Mouse (Mus musculus) kidney, postnatal 0 days (tissue): ENCODE measurements around the gene Vwa5b2. TPM values are rescaled to one million over a fixed set of nuclear protein-coding genes. Genes with fewer than 3 reads are reported as not detected.

Experiments used
- ATAC-seq: fragments of 200-750 bp; cut with Nextera tagmentation; replicated peaks from 2 replicates; pipeline ENCODE4 v1.8.0; 2017; ENCODE audit warnings: low read depth, moderate number of reproducible peaks, moderate TSS enrichment, moderate library complexity; ENCODE audit not compliant: low FRiP score
- DNase-seq: peaks from one replicate; pipeline ENCODE4 v3.0.0-alpha.2; 2016; ENCODE audit warnings: low spot score
- H3K27ac ChIP-seq: fragments of 300-500 bp; sonication (generic); 2 replicates; pipeline ENCODE4 v1.5.1; 2014; ENCODE audit warnings: mild to moderate bottlenecking
- H3K27me3 ChIP-seq: fragments of 300-500 bp; sonication (generic); 2 replicates; pipeline ENCODE4 v1.6.1; 2014; ENCODE audit warnings: low read length, mixed read lengths; ENCODE audit not compliant: insufficient read depth
- H3K36me3 ChIP-seq: fragments of 300-500 bp; sonication (generic); 2 replicates; pipeline ENCODE4 v1.6.1; 2014; ENCODE audit warnings: low read length, mixed read lengths; ENCODE audit not compliant: insufficient read depth
- H3K4me1 ChIP-seq: fragments of 300-500 bp; sonication (generic); replicated peaks from 2 replicates; pipeline ENCODE4 v1.6.1; 2014; ENCODE audit warnings: antibody characterized with exemption, low read length, mixed read lengths; ENCODE audit not compliant: insufficient read depth
- H3K4me2 ChIP-seq: fragments of 300-500 bp; sonication (generic); 2 replicates; pipeline ENCODE4 v1.6.1; 2014; ENCODE audit warnings: mild to moderate bottlenecking, low read length, moderate library complexity, mixed read lengths
- H3K4me3 ChIP-seq: fragments of 300-500 bp; sonication (generic); replicated peaks from 2 replicates; pipeline ENCODE4 v1.5.1; 2014; ENCODE audit warnings: low read depth, low read length
- H3K9ac ChIP-seq: fragments of 300-500 bp; sonication (generic); 2 replicates; pipeline ENCODE4 v1.6.1; 2014; ENCODE audit warnings: low read depth, low read length
- H3K9me3 ChIP-seq: fragments of 300-500 bp; sonication (generic); replicated peaks from 2 replicates; pipeline ENCODE4 v1.6.1; 2016; ENCODE audit warnings: low read length, inconsistent platforms, mixed read lengths
- CTCF ChIP-seq: IDR thresholded peaks from 2 replicates; pipeline ENCODE4 v1.5.1; 2016; ENCODE audit warnings: antibody characterized with exemption, low read depth, mild to moderate bottlenecking, moderate library complexity
- WGBS: fragments of 180-500 bp; shearing (Covaris S2); extraction: QIAGEN DNeasy Blood & Tissue Kit; methylation state at CpG from one replicate; pipeline ENCODE4 v1.1.7; 2014; 5-methylcytosine and 5-hydroxymethylcytosine counted together
- microRNA counts: library from miRNA; unstranded; fragments of <30 nt; microRNA quantifications from one replicate; lab custom pipeline; 2015
- microRNA-seq: library from miRNA; unstranded; fragments of <30 nt; microRNA quantifications from one replicate; pipeline ENCODE4, GENCODE M21; 2016
- polyA plus RNA-seq: library from polyadenylated mRNA; unstranded; fragments of >200 nt; fragmentation: Nextera tagmentation; extraction: Ambion mirVana; gene quantifications from 2 replicates; pipeline ENCODE4 v1.2.1, GENCODE M21; 2015

Gene Vwa5b2
- polyA plus RNA-seq, 1 experiment from 2014 or later = 0.43 TPM

DNA sequence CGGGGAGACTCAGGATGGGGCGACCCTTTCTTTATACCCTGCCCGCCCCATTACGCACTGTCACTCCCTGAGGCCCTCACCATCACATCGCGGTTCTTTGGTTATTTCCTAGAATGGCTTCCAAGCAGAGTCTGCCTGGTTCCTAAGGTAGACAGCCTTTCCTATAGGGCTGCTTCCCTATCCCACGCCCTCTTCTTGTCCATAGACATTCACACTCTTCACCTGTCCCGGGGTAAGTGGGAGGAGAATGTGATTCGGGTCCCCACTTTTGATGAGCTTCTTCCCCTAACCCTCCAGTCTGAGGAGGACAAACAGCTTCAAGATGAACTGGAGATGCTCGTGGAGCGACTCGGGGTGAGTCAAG is 62.7 kb downstream of the Vwa5b2 start:
- DNase-seq (no peak), ATAC-seq (no peak)
- peak overlapping the region; percentile 87 for H3K9ac ChIP-seq
- H3K4me2 ChIP-seq = peak overlapping the region; percentile 64
- H3K4me1 ChIP-seq = no peaks in the 10 kb centered on the region
- peak overlapping the region; percentile 84 for H3K4me3 ChIP-seq
- H3K27me3 ChIP-seq = no peaks in the 10 kb centered on the region
- no peaks in the 10 kb centered on the region for H3K9me3 ChIP-seq
- no peak for TF ChIP-seq CTCF
- H3K27ac ChIP-seq = no peak overlapping the region
- 7% methylated on average over 12 of the region's 12 CpGs for WGBS
- peaks cover 24% of the 10 kb centered on the region for H3K36me3 ChIP-seq

DNA sequence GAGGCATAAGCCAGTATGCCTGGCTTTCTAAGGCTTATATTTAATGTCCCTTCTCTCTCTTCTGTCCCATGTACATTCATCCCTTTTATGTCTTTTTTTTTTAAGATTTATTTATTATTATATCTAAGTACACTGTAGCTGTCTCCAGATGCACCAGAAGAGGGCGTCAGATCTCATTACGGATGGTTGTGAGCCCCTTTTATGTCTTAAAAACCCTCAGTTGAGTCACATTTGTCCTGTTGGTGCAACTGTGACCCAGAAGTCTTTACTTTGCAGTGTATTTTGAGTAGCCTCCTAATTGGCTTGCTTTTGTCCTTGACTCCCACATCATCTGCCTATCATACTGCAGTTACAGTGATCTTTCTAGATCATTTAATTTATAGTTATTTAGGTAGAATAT is 64.0 kb downstream of the Vwa5b2 start:
- Histone ChIP-seq H3K36me3 (peaks cover 37% of the 10 kb centered on the region), H3K27ac (no peak overlapping the region), H3K4me3 (no peak overlapping the region), H3K27me3 (no peaks in the 10 kb centered on the region), H3K9ac (no peak overlapping the region), H3K4me1 (no peaks in the 10 kb centered on the region), H3K9me3 (no peaks in the 10 kb centered on the region), H3K4me2 (no peak overlapping the region; the same call in 1 of the 2 replicates)
- DNase-seq (no peak), ATAC-seq (no peak)
- TF ChIP-seq CTCF = 0 out of 2 replicates have a peak, but pooled peaks have one; percentile 12
- 60% methylated on average over 2 of the region's 2 CpGs for WGBS

MicroRNAs within 50 kb of the gene (microRNA counts, 519-probe panel; counts per million panel counts)
- 4,772 counts per million, percentile 80 among the panel's probes with 10 or more counts for microRNA mmu-miR-1224 (lab: Ali Mortazavi, UCI)

Small RNAs within 50 kb of the gene (microRNA-seq; reads per million reads assigned to microRNA genes)
- gene Mir1224 = not detected

Other genes with a start within 250 kb of the Vwa5b2 start
- gene Abcc5, start 163.1 kb upstream of the Vwa5b2 start, polyA plus RNA-seq = 35.7 and 38.6 TPM in 2 replicates
- gene Eif2b5, start 90.7 kb upstream of the Vwa5b2 start, polyA plus RNA-seq = 76.0 and 85.1 TPM in 2 replicates
- gene Dvl3, start 72.5 kb upstream of the Vwa5b2 start, polyA plus RNA-seq = 15.7 and 16.5 TPM in 2 replicates
- gene Ap2m1, start 54.0 kb upstream of the Vwa5b2 start, polyA plus RNA-seq = 605 and 673 TPM in 2 replicates
- gene Abcf3, start 40.9 kb upstream of the Vwa5b2 start, polyA plus RNA-seq = 51.6 and 53.6 TPM in 2 replicates
- gene Eef1akmt4, start 22.1 kb downstream of the Vwa5b2 start, polyA plus RNA-seq = 27.8 and 28.6 TPM in 2 replicates
- 0.34 TPM in 1 of 2 replicates, not detected in the other for gene Gm49333, start 22.1 kb downstream of the Vwa5b2 start, polyA plus RNA-seq
- gene Alg3, start 22.3 kb downstream of the Vwa5b2 start, polyA plus RNA-seq = 35.9 and 36.5 TPM in 2 replicates
- 0.72 and 0.79 TPM in 2 replicates for gene Camk2n2, start 31.8 kb downstream of the Vwa5b2 start, polyA plus RNA-seq
- gene Ece2, start 40.4 kb downstream of the Vwa5b2 start, polyA plus RNA-seq = 1.2 and 1.6 TPM in 2 replicates
- gene Psmd2, start 62.2 kb downstream of the Vwa5b2 start, polyA plus RNA-seq = 212 and 246 TPM in 2 replicates
- 115 and 119 TPM in 2 replicates for gene Eif4g1, start 78.8 kb downstream of the Vwa5b2 start, polyA plus RNA-seq
- 6.4 and 6.9 TPM in 2 replicates for gene Fam131a, start 103.8 kb downstream of the Vwa5b2 start, polyA plus RNA-seq
- 98.6 and 105 TPM in 2 replicates for gene Polr2h, start 128.2 kb downstream of the Vwa5b2 start, polyA plus RNA-seq
- gene Clcn2, start 128.3 kb downstream of the Vwa5b2 start, polyA plus RNA-seq = 10.2 and 10.7 TPM in 2 replicates
- gene Chrd, start 143.7 kb downstream of the Vwa5b2 start, polyA plus RNA-seq = 2.7 and 2.9 TPM in 2 replicates
- gene Thpo, start 145.0 kb downstream of the Vwa5b2 start, polyA plus RNA-seq = 0.62 and 0.83 TPM in 2 replicates